10 mouse cellular contexts compared by ENCODE assay signal in genomic region chr14:79203496-79204158, GRCm38 (mm10). TPM values are rescaled to one million over a fixed set of nuclear protein-coding genes. Genes with fewer than 3 reads are reported as not detected.
DNase-seq lines count a peak whose midpoint lies in the region; ATAC-seq and TF ChIP-seq lines count a peak whose summit lies in the region.
"Had no signal": no experiment of that assay in that cellular context is flagged by ENCODE, and none has a peak within 500 bp of the region (broad histone marks: within the 10 kb centered on the region; RNA-seq: fewer than 3 reads in every experiment).

No protein-coding gene starts in this region.

- H3K36me3 ChIP-seq in midbrain, postnatal 0 days (ENCODE audit: insufficient read depth, low read length), result no peaks in the 10 kb centered on the region
- H3K36me3 ChIP-seq in liver, embryonic 11.5 days (ENCODE audit: control insufficient read depth, insufficient read depth, low read length), result no peaks in the 10 kb centered on the region

- no peaks in the 10 kb centered on the region for H3K9me3 ChIP-seq in midbrain, postnatal 0 days (ENCODE audit: low read length)
- H3K9me3 ChIP-seq in liver, embryonic 11.5 days (ENCODE audit: control insufficient read depth, low read length), result no peaks in the 10 kb centered on the region
- H3K9me3 ChIP-seq: megakaryocyte, embryonic 14.5 days had no signal

- DNase-seq in layer of hippocampus, adult 11-12 months (ENCODE audit: low spot score), result peak; percentile 53
- DNase-seq in layer of hippocampus, adult 9-10 months (ENCODE audit: low spot score), result no peak
- DNase-seq in embryo, embryonic 10.5 days (ENCODE audit: low spot score), result peak; percentile 88
- peak; percentile 31 to 55 for DNase-seq in frontal cortex, postnatal 14 days (ENCODE audit: low spot score in 2 of 2)
- DNase-seq in midbrain, postnatal 0 days (ENCODE audit: low spot score), result peak; percentile 64
- DNase-seq in gastrocnemius, postnatal 4 days (ENCODE audit: low spot score in 2 of 2), result no peak
- DNase-seq in liver, embryonic 11.5 days (ENCODE audit: low spot score), result no peak
- DNase-seq in urinary bladder, adult 18-20 months (ENCODE audit: low spot score in 2 of 2), result no peak

- H3K4me3 ChIP-seq in midbrain, postnatal 0 days (ENCODE audit: low read depth, low read length), result no peak overlapping the region
- no peak overlapping the region for H3K4me3 ChIP-seq in liver, embryonic 11.5 days (ENCODE audit: low read depth, low read length)
- H3K4me3 ChIP-seq: megakaryocyte, embryonic 14.5 days had no signal

- peak; percentile 75 for ATAC-seq in midbrain, postnatal 0 days (ENCODE audit: low FRiP score)
- ATAC-seq in liver, embryonic 11.5 days (replicated peaks; ENCODE audit: low FRiP score), result no peak

- TF ChIP-seq CTCF in midbrain, postnatal 0 days (IDR thresholded peaks at IDR 0.05), result no peak

- 0 out of 2 replicates have a peak overlapping the region, but pooled peaks have one; percentile 6 for H3K4me2 ChIP-seq in midbrain, postnatal 0 days (ENCODE audit: low read depth, low read length, poor library complexity, severe bottlenecking)
- no peak overlapping the region for H3K4me2 ChIP-seq in liver, embryonic 11.5 days

- H3K27ac ChIP-seq in midbrain, postnatal 0 days (ENCODE audit: low read depth, low read length), result peak overlapping the region; percentile 65
- no peak overlapping the region for H3K27ac ChIP-seq in liver, embryonic 11.5 days (ENCODE audit: low read depth, low read length)

- H3K9ac ChIP-seq in midbrain, postnatal 0 days (replicated peaks; ENCODE audit: low read length, poor library complexity, severe bottlenecking), result no peak overlapping the region; the same call in 1 of the 2 replicates
- H3K9ac ChIP-seq in liver, embryonic 11.5 days (ENCODE audit: low read depth, low read length), result no peak overlapping the region

- H3K4me1 ChIP-seq in midbrain, postnatal 0 days (ENCODE audit: insufficient read depth, low read length), result peaks cover 14% of the 10 kb centered on the region
- no peaks in the 10 kb centered on the region for H3K4me1 ChIP-seq in liver, embryonic 11.5 days (replicated peaks; ENCODE audit: control insufficient read depth, insufficient read depth, low read length)

- 7% methylated on average over 12 of the region's 12 CpGs for WGBS in midbrain, postnatal 0 days
- WGBS in liver, embryonic 11.5 days, result 63% methylated on average over 12 of the region's 12 CpGs

- no peaks in the 10 kb centered on the region for H3K27me3 ChIP-seq in midbrain, postnatal 0 days (ENCODE audit: insufficient read depth, low read length)
- no peaks in the 10 kb centered on the region for H3K27me3 ChIP-seq in liver, embryonic 11.5 days (replicated peaks; ENCODE audit: control insufficient read depth, insufficient read depth, low read length)
- H3K27me3 ChIP-seq: megakaryocyte, embryonic 14.5 days had no signal

RNA-seq across cellular contexts. Expression of gene Zfp957, which starts 43.5 kb away (rescaled TPM):
- total RNA-seq in midbrain, postnatal 0 days (2014; rRNA removed), result not detected in 2 replicates
- 0.07 TPM in 1 of 2 replicates, not detected in the other for polyA plus RNA-seq in midbrain, postnatal 0 days (2015; fragmentation: Nextera tagmentation; extraction: Ambion mirVana)
- total RNA-seq in gastrocnemius, postnatal 4 days (2021), result not detected
- polyA plus RNA-seq in liver, embryonic 11.5 days (2014; fragmentation: Nextera tagmentation; extraction: Ambion mirVana), result not detected in 2 replicates
- total RNA-seq: MEL had no signal

Comparison
In these comparisons a context has a peak if more than half of its experiments do, and no peak if none do; other contexts are left out.
1. DNase-seq: peak in layer of hippocampus, adult 11-12 months (single experiment), embryo, embryonic 10.5 days (single experiment), frontal cortex, postnatal 14 days (2 of 2) and midbrain, postnatal 0 days (single experiment); none in layer of hippocampus, adult 9-10 months (single experiment), gastrocnemius, postnatal 4 days (0 of 2), liver, embryonic 11.5 days (single experiment) and urinary bladder, adult 18-20 months (0 of 2).